Mouse (Mus musculus): ENCODE results near the gene Tspyl3.

The Tspyl3 gene

GRCm38 (mm10) chr2:153228523-153228922 is 3.3 kb upstream of the Tspyl3 start:
- no peak for DNase-seq (ENCODE audit: extremely low read depth, low read depth, low spot score)

- no peak for DNase-seq (ENCODE audit: extremely low read depth, low read depth, low spot score)
Observed at GRCm38 (mm10) chr2:153227959-153228358, 2.7 kb upstream of the Tspyl3 start.

- no peak for DNase-seq (ENCODE audit: extremely low read depth, low read depth, low spot score)
Observed at GRCm38 (mm10) chr2:153225595-153225953, 333 bp upstream of the Tspyl3 start.

- no peak for DNase-seq (ENCODE audit: extremely low read depth, low read depth, low spot score)
Observed at GRCm38 (mm10) chr2:153222566-153222965, 2.7 kb downstream of the Tspyl3 start.

GRCm38 (mm10) chr2:153222130-153222529 is 3.1 kb downstream of the Tspyl3 start:
- DNase-seq (ENCODE audit: extremely low read depth, low read depth, low spot score) = no peak

- DNase-seq (ENCODE audit: extremely low read depth, low read depth, low spot score) = no peak
Observed at GRCm38 (mm10) chr2:153221620-153222019, 3.6 kb downstream of the Tspyl3 start.

GRCm38 (mm10) chr2:153218516-153218915 is 6.7 kb downstream of the Tspyl3 start:
- no peak for DNase-seq (ENCODE audit: extremely low read depth, low read depth, low spot score)

- DNase-seq (ENCODE audit: extremely low read depth, low read depth, low spot score) = no peak
Observed at GRCm38 (mm10) chr2:153217826-153218340, 7.4 kb downstream of the Tspyl3 start.

GRCm38 (mm10) chr2:153215421-153215820 is 9.8 kb downstream of the Tspyl3 start:
- no peak for DNase-seq (ENCODE audit: extremely low read depth, low read depth, low spot score)

GRCm38 (mm10) chr2:153214771-153215259 is 10.4 kb downstream of the Tspyl3 start:
- no peak for DNase-seq (ENCODE audit: extremely low read depth, low read depth, low spot score)

- DNase-seq (ENCODE audit: extremely low read depth, low read depth, low spot score) = no peak
Observed at GRCm38 (mm10) chr2:153213351-153213750, 11.9 kb downstream of the Tspyl3 start.

GRCm38 (mm10) chr2:153211451-153211850 is 13.8 kb downstream of the Tspyl3 start:
- DNase-seq (ENCODE audit: extremely low read depth, low read depth, low spot score) = no peak

GRCm38 (mm10) chr2:153209286-153209685 is 16.0 kb downstream of the Tspyl3 start:
- no peak for DNase-seq (ENCODE audit: extremely low read depth, low read depth, low spot score)

- no peak for DNase-seq (ENCODE audit: extremely low read depth, low read depth, low spot score)
Observed at GRCm38 (mm10) chr2:153208149-153208548, 17.1 kb downstream of the Tspyl3 start.

- DNase-seq (ENCODE audit: extremely low read depth, low read depth, low spot score) = no peak
Observed at GRCm38 (mm10) chr2:153202766-153203165, 22.5 kb downstream of the Tspyl3 start.

- no peak for DNase-seq (ENCODE audit: extremely low read depth, low read depth, low spot score)
Observed at GRCm38 (mm10) chr2:153199114-153199513, 26.1 kb downstream of the Tspyl3 start.

- no peak for DNase-seq (ENCODE audit: extremely low read depth, low read depth, low spot score)
Observed at GRCm38 (mm10) chr2:153198485-153198884, 26.8 kb downstream of the Tspyl3 start.

- no peak for DNase-seq (ENCODE audit: extremely low read depth, low read depth, low spot score)
Observed at GRCm38 (mm10) chr2:153194255-153194654, 31.0 kb downstream of the Tspyl3 start.

GRCm38 (mm10) chr2:153191242-153191641 is 34.0 kb downstream of the Tspyl3 start:
- DNase-seq (ENCODE audit: extremely low read depth, low read depth, low spot score) = no peak

GRCm38 (mm10) chr2:153187848-153188247 is 37.4 kb downstream of the Tspyl3 start:
- DNase-seq (ENCODE audit: extremely low read depth, low read depth, low spot score) = no peak

GRCm38 (mm10) chr2:153186176-153186591 is 39.1 kb downstream of the Tspyl3 start:
- no peak for DNase-seq (ENCODE audit: extremely low read depth, low read depth, low spot score)

- no peak for DNase-seq (ENCODE audit: extremely low read depth, low read depth, low spot score)
Observed at GRCm38 (mm10) chr2:153179961-153180360, 45.3 kb downstream of the Tspyl3 start.

GRCm38 (mm10) chr2:153179126-153179860 is 45.9 kb downstream of the Tspyl3 start:
- no peak for DNase-seq (ENCODE audit: extremely low read depth, low read depth, low spot score)
